Mouse (Mus musculus) ES-Bruce4 (cell line): ENCODE results near the gene Glb1l.

Source experiments
- EP300 ChIP-seq: IDR thresholded peaks from 2 replicates; pipeline ENCODE4 v1.6.1; 2011; ENCODE audit warnings: low read depth, low read length; ENCODE audit not compliant: insufficient read depth
- POLR2A ChIP-seq: IDR thresholded peaks from one replicate; pipeline ENCODE4 v1.8.1; 2011; ENCODE audit warnings: low read length; ENCODE audit not compliant: insufficient read depth

DNA sequence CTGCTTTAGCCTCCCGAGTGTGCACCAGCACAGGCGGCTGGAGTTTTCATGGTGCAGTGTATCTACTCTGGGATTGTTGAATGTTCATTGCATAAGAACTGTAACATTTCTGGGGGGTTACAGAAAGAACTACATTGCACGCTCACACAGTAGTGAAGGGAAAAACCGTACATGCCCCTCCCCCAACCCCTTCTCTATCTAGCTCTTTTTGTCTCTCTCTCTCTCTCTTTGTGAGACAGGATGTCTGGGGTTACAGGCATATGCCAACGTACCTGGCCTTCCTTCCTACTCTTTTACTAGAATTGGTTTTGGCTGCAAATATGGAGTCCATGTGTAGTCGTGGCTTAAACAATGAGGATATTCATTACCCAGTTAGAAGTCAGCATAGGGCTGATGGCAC, 12.3 kb upstream of the Glb1l start:
- no peak for TF ChIP-seq EP300
- TF ChIP-seq POLR2A: no peak
